ENCODE assay signal across 9 mouse cellular contexts in genomic region chr17:25508860-25509577, GRCm38 (mm10). TPM values are rescaled to one million over a fixed set of nuclear protein-coding genes. Genes with fewer than 3 reads are reported as not detected.
DNase-seq lines count a peak whose midpoint lies in the region; ATAC-seq and TF ChIP-seq lines count a peak whose summit lies in the region.
"Had no signal": no experiment of that assay in that cellular context is flagged by ENCODE, and none has a peak within 500 bp of the region (broad histone marks: within the 10 kb centered on the region; RNA-seq: fewer than 3 reads in every experiment).

No protein-coding gene starts in this region.

- WGBS in intestine, postnatal 0 days: 56% methylated on average over 7 of the region's 7 CpGs
- WGBS in intestine, embryonic 16.5 days: 55% methylated on average over 7 of the region's 7 CpGs
- 54% methylated on average over 7 of the region's 7 CpGs for WGBS in neural tube, embryonic 11.5 days

- H3K4me3 ChIP-seq in intestine, postnatal 0 days (ENCODE audit: low read depth, low read length): no peak overlapping the region
- H3K4me3 ChIP-seq in intestine, embryonic 16.5 days (ENCODE audit: low read length): no peak overlapping the region
- no peak overlapping the region for H3K4me3 ChIP-seq in E14TG2a.4 (replicated peaks; ENCODE audit: low read length)
- H3K4me3 ChIP-seq in neural tube, embryonic 11.5 days (ENCODE audit: low read depth, low read length): no peak overlapping the region
- H3K4me3 ChIP-seq: midbrain, embryonic 12.5 days had no signal

- H3K27me3 ChIP-seq in intestine, postnatal 0 days (replicated peaks; ENCODE audit: control insufficient read depth, insufficient read depth, low read length): 0 out of 2 replicates have a peak, but pooled peaks cover 6% of the 10 kb centered on the region
- no peaks in the 10 kb centered on the region for H3K27me3 ChIP-seq in intestine, embryonic 16.5 days (replicated peaks; ENCODE audit: control insufficient read depth, insufficient read depth, low read length)
- H3K27me3 ChIP-seq in E14TG2a.4 (ENCODE audit: insufficient read depth, low read length): peaks cover 7% of the 10 kb centered on the region; the same call in 1 of the 2 replicates
- H3K27me3 ChIP-seq in neural tube, embryonic 11.5 days (ENCODE audit: control insufficient read depth, insufficient read depth, low read length): no peaks in the 10 kb centered on the region

- no peak overlapping the region for H3K4me2 ChIP-seq in intestine, postnatal 0 days (replicated peaks; ENCODE audit: low read depth)
- no peak overlapping the region for H3K4me2 ChIP-seq in intestine, embryonic 16.5 days (ENCODE audit: low read depth, low read length)
- no peak overlapping the region for H3K4me2 ChIP-seq in neural tube, embryonic 11.5 days (ENCODE audit: low read depth)
- H3K4me2 ChIP-seq: midbrain, embryonic 12.5 days had no signal

- no peaks in the 10 kb centered on the region for H3K36me3 ChIP-seq in intestine, postnatal 0 days (ENCODE audit: control insufficient read depth, insufficient read depth)
- no peaks in the 10 kb centered on the region for H3K36me3 ChIP-seq in intestine, embryonic 16.5 days (ENCODE audit: control insufficient read depth, insufficient read depth, low read length)
- no peaks in the 10 kb centered on the region for H3K36me3 ChIP-seq in E14TG2a.4 (ENCODE audit: insufficient read depth, low read length)
- H3K36me3 ChIP-seq in neural tube, embryonic 11.5 days (ENCODE audit: control insufficient read depth, insufficient read depth, low read length): no peaks in the 10 kb centered on the region
- H3K36me3 ChIP-seq: midbrain, embryonic 12.5 days had no signal

- no peaks in the 10 kb centered on the region for H3K4me1 ChIP-seq in intestine, postnatal 0 days (replicated peaks; ENCODE audit: control insufficient read depth, insufficient read depth, low read length)
- H3K4me1 ChIP-seq in intestine, embryonic 16.5 days (ENCODE audit: control insufficient read depth, insufficient read depth, low read length): no peaks in the 10 kb centered on the region
- H3K4me1 ChIP-seq in E14TG2a.4 (replicated peaks; ENCODE audit: low read depth, low read length): peaks cover 7% of the 10 kb centered on the region; the same call in 1 of the 2 replicates
- no peaks in the 10 kb centered on the region for H3K4me1 ChIP-seq in neural tube, embryonic 11.5 days (ENCODE audit: control insufficient read depth, insufficient read depth, low read length)
- H3K4me1 ChIP-seq: midbrain, embryonic 12.5 days had no signal

- H3K9me3 ChIP-seq in intestine, postnatal 0 days (ENCODE audit: control insufficient read depth): no peaks in the 10 kb centered on the region
- H3K9me3 ChIP-seq in intestine, embryonic 16.5 days (ENCODE audit: control insufficient read depth, low read length): no peaks in the 10 kb centered on the region
- H3K9me3 ChIP-seq in E14TG2a.4 (ENCODE audit: low read length): no peaks in the 10 kb centered on the region
- H3K9me3 ChIP-seq in neural tube, embryonic 11.5 days (ENCODE audit: control insufficient read depth, low read length): no peaks in the 10 kb centered on the region
- H3K9me3 ChIP-seq: midbrain, embryonic 12.5 days had no signal

- peak; percentile 69 for TF ChIP-seq CTCF in intestine, postnatal 0 days (IDR thresholded peaks at IDR 0.05; ENCODE audit: low read depth)
- peak; percentile 56 for TF ChIP-seq CTCF in E14TG2a.4 (conservative IDR thresholded peaks at IDR 0.05; ENCODE audit: low read length)

- no peak overlapping the region for H3K9ac ChIP-seq in intestine, postnatal 0 days (ENCODE audit: low read depth, low read length)
- no peak overlapping the region for H3K9ac ChIP-seq in intestine, embryonic 16.5 days (ENCODE audit: low read depth, low read length)
- no peak overlapping the region for H3K9ac ChIP-seq in neural tube, embryonic 11.5 days (ENCODE audit: low read length)
- H3K9ac ChIP-seq: midbrain, embryonic 12.5 days had no signal

- ATAC-seq in intestine, postnatal 0 days: no peak
- no peak for ATAC-seq in intestine, embryonic 16.5 days
- no peak for ATAC-seq in neural tube, embryonic 11.5 days (ENCODE audit: insufficient read depth, low FRiP score, low TSS enrichment)
- no peak for ATAC-seq in erythroblast, adult 5-6 weeks (replicated peaks; ENCODE audit: low FRiP score, poor library complexity, severe bottlenecking)

- no peak overlapping the region for H3K27ac ChIP-seq in intestine, postnatal 0 days (ENCODE audit: low read depth, low read length)
- H3K27ac ChIP-seq in intestine, embryonic 16.5 days (ENCODE audit: low read length): no peak overlapping the region
- H3K27ac ChIP-seq in neural tube, embryonic 11.5 days (ENCODE audit: low read depth, low read length): no peak overlapping the region
- H3K27ac ChIP-seq: midbrain, embryonic 12.5 days had no signal

- peak; percentile 29 for DNase-seq in c-Kit-positive CD71-negative TER-119-negative erythroid progenitor cells, embryonic 14.5 days (ENCODE audit: low read depth)
- DNase-seq in frontal cortex, postnatal 10 days (ENCODE audit: low spot score in 2 of 2): peak; percentile 59 to 73
- DNase-seq in layer of hippocampus, postnatal 36 days: peak; percentile 81 to 83
- DNase-seq in neural tube, embryonic 11.5 days (ENCODE audit: low spot score): peak; percentile 70

RNA-seq across cellular contexts. Expression of gene Sstr5, which starts 11.9 kb away (rescaled TPM):
- 0.64 and 0.77 TPM in 2 replicates for polyA plus RNA-seq in intestine, postnatal 0 days (2015; fragmentation: Nextera tagmentation; extraction: Ambion mirVana)
- polyA plus RNA-seq in intestine, embryonic 16.5 days (2015; fragmentation: Nextera tagmentation; extraction: Ambion mirVana): 0.78 and 1.0 TPM in 2 replicates
- total RNA-seq in layer of hippocampus, postnatal 36 days (2021): under 1 TPM in 1 of 2 experiments, not detected in 1; 0.23 TPM
- polyA plus RNA-seq in neural tube, embryonic 11.5 days (2014; fragmentation: Nextera tagmentation; extraction: Ambion mirVana): not detected in 2 replicates
- not detected in 2 replicates for total RNA-seq in erythroblast, adult 5-6 weeks (2015; ENCODE audit: low replicate concordance)
- not detected in 2 replicates for total RNA-seq in erythroblast, adult 5-6 weeks (2017; ENCODE audit: low replicate concordance)

RNA-seq across cellular contexts. Expression of gene Tekt4, which starts 54.6 kb away (rescaled TPM):
- polyA plus RNA-seq in intestine, postnatal 0 days (2015; fragmentation: Nextera tagmentation; extraction: Ambion mirVana): not detected in 2 replicates
- not detected in 2 replicates for polyA plus RNA-seq in intestine, embryonic 16.5 days (2015; fragmentation: Nextera tagmentation; extraction: Ambion mirVana)
- 1 to 10 TPM; 1.2 to 2.8 TPM for total RNA-seq in layer of hippocampus, postnatal 36 days (2021)
- 0.25 and 0.46 TPM in 2 replicates for polyA plus RNA-seq in neural tube, embryonic 11.5 days (2014; fragmentation: Nextera tagmentation; extraction: Ambion mirVana)
- total RNA-seq in erythroblast, adult 5-6 weeks (2015; ENCODE audit: low replicate concordance): not detected in 2 replicates
- not detected in 2 replicates for total RNA-seq in erythroblast, adult 5-6 weeks (2017; ENCODE audit: low replicate concordance)

Comparison
In these comparisons a context has a peak if more than half of its experiments do, and no peak if none do; other contexts are left out.
1. DNase-seq: peak in every context shown above with its lines; median percentile 82 in layer of hippocampus, postnatal 36 days; 70 in neural tube, embryonic 11.5 days; 66 in frontal cortex, postnatal 10 days; 29 in c-Kit-positive CD71-negative TER-119-negative erythroid progenitor cells, embryonic 14.5 days.